Comparison of ENCODE assay signal across 12 mouse cellular contexts in the genomic region with DNA sequence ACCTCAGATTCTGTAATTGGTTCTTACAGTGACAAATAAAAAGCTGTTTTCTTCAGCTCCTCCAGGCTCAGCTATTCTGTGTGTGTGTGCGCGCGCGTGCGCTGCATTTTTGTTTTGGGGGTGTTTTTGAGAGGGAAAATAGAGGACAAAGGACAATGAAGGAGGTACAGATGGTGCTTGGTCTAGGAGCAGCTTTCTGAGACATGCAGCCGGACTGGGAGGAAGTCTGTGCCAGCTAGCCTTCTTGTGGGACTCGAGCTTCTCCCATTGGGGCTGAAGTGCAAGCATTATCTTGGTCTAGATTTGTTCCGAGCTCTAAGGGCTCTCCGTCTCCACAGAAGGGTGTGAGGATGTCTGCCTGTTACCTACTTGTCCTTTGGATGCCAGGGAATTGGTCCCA. TPM values are rescaled to one million over a fixed set of nuclear protein-coding genes. Genes with fewer than 3 reads are reported as not detected.
DNase-seq lines count a peak whose midpoint lies in the region; ATAC-seq and TF ChIP-seq lines count a peak whose summit lies in the region.
"Had no signal": no experiment of that assay in that cellular context is flagged by ENCODE, and none has a peak within 500 bp of the region (broad histone marks: within the 10 kb centered on the region; RNA-seq: fewer than 3 reads in every experiment).

No protein-coding gene starts in this region.

- peaks cover 75% of the 10 kb centered on the region for H3K36me3 ChIP-seq in embryonic facial prominence, embryonic 14.5 days (ENCODE audit: control insufficient read depth, insufficient read depth, low read length)
- peaks cover 70% of the 10 kb centered on the region for H3K36me3 ChIP-seq in hindbrain, embryonic 14.5 days (replicated peaks; ENCODE audit: control insufficient read depth, insufficient read depth)
- H3K36me3 ChIP-seq in midbrain, embryonic 12.5 days, result peaks cover 71% of the 10 kb centered on the region

- no peaks in the 10 kb centered on the region for H3K9me3 ChIP-seq in embryonic facial prominence, embryonic 14.5 days (ENCODE audit: control insufficient read depth, low read length)
- no peaks in the 10 kb centered on the region for H3K9me3 ChIP-seq in hindbrain, embryonic 14.5 days (ENCODE audit: control insufficient read depth, low read length)
- no peaks in the 10 kb centered on the region for H3K9me3 ChIP-seq in midbrain, embryonic 12.5 days

- TF ChIP-seq CTCF in layer of hippocampus, adult 2 months (conservative IDR thresholded peaks at IDR 0.05), result no peak

- H3K4me1 ChIP-seq in embryonic facial prominence, embryonic 14.5 days (ENCODE audit: control insufficient read depth, insufficient read depth, low read length), result no peaks in the 10 kb centered on the region; the same call in 1 of the 2 replicates
- H3K4me1 ChIP-seq in hindbrain, embryonic 14.5 days (replicated peaks; ENCODE audit: control insufficient read depth, insufficient read depth, low read length), result peaks cover 18% of the 10 kb centered on the region
- peaks cover 32% of the 10 kb centered on the region for H3K4me1 ChIP-seq in midbrain, embryonic 12.5 days

- no peaks in the 10 kb centered on the region for H3K27me3 ChIP-seq in embryonic facial prominence, embryonic 14.5 days (replicated peaks; ENCODE audit: control insufficient read depth, insufficient read depth, low read length)
- H3K27me3 ChIP-seq in hindbrain, embryonic 14.5 days (ENCODE audit: control insufficient read depth, insufficient read depth, low read length), result no peaks in the 10 kb centered on the region
- H3K27me3 ChIP-seq in midbrain, embryonic 12.5 days, result no peaks in the 10 kb centered on the region

- H3K4me3 ChIP-seq in layer of hippocampus, adult 2 months, result no peak overlapping the region
- no peak overlapping the region for H3K4me3 ChIP-seq in embryonic facial prominence, embryonic 14.5 days (ENCODE audit: low read depth, low read length)
- H3K4me3 ChIP-seq in hindbrain, embryonic 14.5 days (replicated peaks; ENCODE audit: low read length), result no peak overlapping the region
- H3K4me3 ChIP-seq in midbrain, embryonic 12.5 days, result no peak overlapping the region

- WGBS in embryonic facial prominence, embryonic 14.5 days, result 89% methylated on average over 9 of the region's 9 CpGs
- WGBS in hindbrain, embryonic 14.5 days, result 80% methylated on average over 9 of the region's 9 CpGs
- 96% methylated on average over 9 of the region's 9 CpGs for WGBS in midbrain, embryonic 12.5 days

- H3K4me2 ChIP-seq in embryonic facial prominence, embryonic 14.5 days (ENCODE audit: low read depth, low read length), result no peak overlapping the region
- no peak overlapping the region for H3K4me2 ChIP-seq in hindbrain, embryonic 14.5 days (replicated peaks)
- peak overlapping the region; percentile 94 for H3K4me2 ChIP-seq in midbrain, embryonic 12.5 days (replicated peaks)

- H3K9ac ChIP-seq in embryonic facial prominence, embryonic 14.5 days (ENCODE audit: low read depth, low read length), result 0 out of 2 replicates have a peak overlapping the region, but pooled peaks have one; percentile 46
- peak overlapping the region; percentile 59 for H3K9ac ChIP-seq in hindbrain, embryonic 14.5 days
- H3K9ac ChIP-seq in midbrain, embryonic 12.5 days (replicated peaks), result peak overlapping the region; percentile 61; the same call in 1 of the 2 replicates

- no peak for DNase-seq in layer of hippocampus, adult 2 months (ENCODE audit: low spot score in 2 of 2)
- no peak for DNase-seq in layer of hippocampus, adult 9-10 months (ENCODE audit: low spot score)
- no peak for DNase-seq in embryonic facial prominence, embryonic 14.5 days (ENCODE audit: low spot score)
- no peak for DNase-seq in hindbrain, embryonic 14.5 days (ENCODE audit: low spot score)
- DNase-seq in thymus, postnatal 14 days, result no peak
- no peak for DNase-seq in spleen, adult 12 weeks (ENCODE audit: low spot score)
- DNase-seq in cerebellum, adult 11 months, result no peak
- DNase-seq: cerebellum, postnatal 14 days; lung, adult 2 months had no signal

- no peak for ATAC-seq in embryonic facial prominence, embryonic 14.5 days (ENCODE audit: low read depth)
- no peak for ATAC-seq in hindbrain, embryonic 14.5 days (ENCODE audit: low FRiP score)
- ATAC-seq in midbrain, embryonic 12.5 days (ENCODE audit: low FRiP score, low read depth), result no peak
- ATAC-seq: activated CD4-positive, CD25-positive, alpha-beta regulatory T cell, adult 4 months; intestine, postnatal 0 days had no signal

- H3K27ac ChIP-seq in layer of hippocampus, adult 2 months, result peak overlapping the region; percentile 93
- H3K27ac ChIP-seq in embryonic facial prominence, embryonic 14.5 days (replicated peaks; ENCODE audit: low read depth, low read length), result no peak overlapping the region
- peak overlapping the region; percentile 84 for H3K27ac ChIP-seq in hindbrain, embryonic 14.5 days
- peak overlapping the region; percentile 91 for H3K27ac ChIP-seq in midbrain, embryonic 12.5 days (replicated peaks)

RNA-seq across cellular contexts. Expression of a gene that starts 1.4 kb away (rescaled TPM):
- total RNA-seq in layer of hippocampus, adult 2 months (2021), result 10 to 100 TPM; 20.7 to 20.8 TPM
- polyA plus RNA-seq in embryonic facial prominence, embryonic 14.5 days (2014; fragmentation: Nextera tagmentation; extraction: Ambion mirVana), result 24.7 and 27.8 TPM in 2 replicates
- 20.0 and 23.0 TPM in 2 replicates for polyA plus RNA-seq in hindbrain, embryonic 14.5 days (2014; fragmentation: Nextera tagmentation; extraction: Ambion mirVana)
- 34.0 and 34.2 TPM in 2 replicates for polyA plus RNA-seq in midbrain, embryonic 12.5 days (2016; fragmentation: Nextera tagmentation; extraction: Ambion mirVana)

RNA-seq across cellular contexts. Expression of a gene that starts 10.6 kb away (rescaled TPM):
- 10 to 100 TPM; 58.0 to 68.7 TPM for total RNA-seq in layer of hippocampus, adult 2 months (2021)
- polyA plus RNA-seq in embryonic facial prominence, embryonic 14.5 days (2014; fragmentation: Nextera tagmentation; extraction: Ambion mirVana), result 39.7 and 43.6 TPM in 2 replicates
- 29.3 and 30.3 TPM in 2 replicates for polyA plus RNA-seq in hindbrain, embryonic 14.5 days (2014; fragmentation: Nextera tagmentation; extraction: Ambion mirVana)
- polyA plus RNA-seq in midbrain, embryonic 12.5 days (2016; fragmentation: Nextera tagmentation; extraction: Ambion mirVana), result 189 and 192 TPM in 2 replicates

RNA-seq across cellular contexts. Expression of a gene that starts 14.6 kb away (rescaled TPM):
- 100 to 1,000 TPM; 238 to 242 TPM for total RNA-seq in layer of hippocampus, adult 2 months (2021)
- 469 and 503 TPM in 2 replicates for polyA plus RNA-seq in embryonic facial prominence, embryonic 14.5 days (2014; fragmentation: Nextera tagmentation; extraction: Ambion mirVana)
- polyA plus RNA-seq in hindbrain, embryonic 14.5 days (2014; fragmentation: Nextera tagmentation; extraction: Ambion mirVana), result 308 and 316 TPM in 2 replicates
- polyA plus RNA-seq in midbrain, embryonic 12.5 days (2016; fragmentation: Nextera tagmentation; extraction: Ambion mirVana), result 338 and 351 TPM in 2 replicates

RNA-seq across cellular contexts. Expression of a gene that starts 22.9 kb away (rescaled TPM):
- total RNA-seq in layer of hippocampus, adult 2 months (2021), result 10 to 100 TPM; 11.5 to 11.7 TPM
- 18.2 and 20.4 TPM in 2 replicates for polyA plus RNA-seq in embryonic facial prominence, embryonic 14.5 days (2014; fragmentation: Nextera tagmentation; extraction: Ambion mirVana)
- 5.8 and 6.1 TPM in 2 replicates for polyA plus RNA-seq in hindbrain, embryonic 14.5 days (2014; fragmentation: Nextera tagmentation; extraction: Ambion mirVana)
- polyA plus RNA-seq in midbrain, embryonic 12.5 days (2016; fragmentation: Nextera tagmentation; extraction: Ambion mirVana), result 14.9 and 15.8 TPM in 2 replicates

RNA-seq across cellular contexts. Expression of a gene that starts 23.1 kb away (rescaled TPM):
- 1 to 10 TPM; 4.4 to 5.7 TPM for total RNA-seq in layer of hippocampus, adult 2 months (2021)
- polyA plus RNA-seq in embryonic facial prominence, embryonic 14.5 days (2014; fragmentation: Nextera tagmentation; extraction: Ambion mirVana), result 2.2 and 2.5 TPM in 2 replicates
- 1.4 and 1.6 TPM in 2 replicates for polyA plus RNA-seq in hindbrain, embryonic 14.5 days (2014; fragmentation: Nextera tagmentation; extraction: Ambion mirVana)
- 2.1 and 2.2 TPM in 2 replicates for polyA plus RNA-seq in midbrain, embryonic 12.5 days (2016; fragmentation: Nextera tagmentation; extraction: Ambion mirVana)
